Mouse (Mus musculus) neural tube, embryonic 14.5 days (tissue): ENCODE measurements around the gene Stk38. TPM values are rescaled to one million over a fixed set of nuclear protein-coding genes. Genes with fewer than 3 reads are reported as not detected.

Source experiments
- ATAC-seq: fragments of 200-750 bp; cut with Nextera tagmentation; 2 replicates; pipeline ENCODE4 v1.8.0; 2017; ENCODE audit warnings: low read depth, mild to moderate bottlenecking, moderate TSS enrichment, moderate library complexity
- H3K27ac ChIP-seq: fragments of 300-500 bp; sonication (generic); 2 replicates; pipeline ENCODE4 v1.5.1; 2014; ENCODE audit warnings: low read depth, mild to moderate bottlenecking, control low read depth, low read length, moderate library complexity, mixed read lengths
- H3K27me3 ChIP-seq: fragments of 300-500 bp; sonication (generic); 2 replicates; pipeline ENCODE4 v1.6.1; 2014; ENCODE audit warnings: low read length; ENCODE audit not compliant: control insufficient read depth, insufficient read depth
- H3K36me3 ChIP-seq: fragments of 300-500 bp; sonication (generic); 2 replicates; pipeline ENCODE4 v1.6.1; 2014; ENCODE audit warnings: low read length, mixed read lengths; ENCODE audit not compliant: control insufficient read depth, insufficient read depth
- H3K4me1 ChIP-seq: fragments of 300-500 bp; sonication (generic); 2 replicates; pipeline ENCODE4 v1.6.1; 2014; ENCODE audit warnings: low read length; ENCODE audit not compliant: control insufficient read depth, insufficient read depth
- H3K4me2 ChIP-seq: fragments of 300-500 bp; sonication (generic); 2 replicates; pipeline ENCODE4 v1.6.1; 2014; ENCODE audit warnings: mild to moderate bottlenecking, low read depth, low read length, control low read depth
- H3K4me3 ChIP-seq: fragments of 300-500 bp; sonication (generic); 2 replicates; pipeline ENCODE4 v1.5.1; 2014; ENCODE audit warnings: low read depth, low read length, control low read depth, mixed read lengths
- H3K9ac ChIP-seq: fragments of 300-500 bp; sonication (generic); replicated peaks from 2 replicates; pipeline ENCODE4 v1.6.1; 2014; ENCODE audit warnings: low read depth, mild to moderate bottlenecking, control low read depth, low read length, mixed read lengths
- H3K9me3 ChIP-seq: fragments of 300-500 bp; sonication (generic); 2 replicates; pipeline ENCODE4 v1.6.1; 2016; ENCODE audit warnings: low read length; ENCODE audit not compliant: control insufficient read depth
- WGBS: fragments of 180-500 bp; shearing (Covaris S2); extraction: QIAGEN DNeasy Blood & Tissue Kit; methylation state at CpG from one replicate; pipeline ENCODE4 v1.1.7; 2014; 5-methylcytosine and 5-hydroxymethylcytosine counted together
- polyA plus RNA-seq: library from polyadenylated mRNA; unstranded; fragments of >200 nt; fragmentation: Nextera tagmentation; extraction: Ambion mirVana; gene quantifications from 2 replicates; pipeline ENCODE4 v1.2.1, GENCODE M21; 2014

Stk38 gene
- polyA plus RNA-seq, 1 experiment from 2014 or later = 82.4 TPM

- no peak overlapping the region for H3K9ac ChIP-seq
- no peaks in the 10 kb centered on the region for H3K36me3 ChIP-seq
- no peaks in the 10 kb centered on the region for H3K9me3 ChIP-seq
- WGBS = 76% methylated on average over 7 of the region's 7 CpGs
- H3K4me3 ChIP-seq = no peak overlapping the region
- H3K27ac ChIP-seq = no peak overlapping the region
- no peak for ATAC-seq
- no peaks in the 10 kb centered on the region for H3K4me1 ChIP-seq
- no peaks in the 10 kb centered on the region for H3K27me3 ChIP-seq
- H3K4me2 ChIP-seq = no peak overlapping the region
These were observed 11.6 kb upstream of the Stk38 start for GRCm38 (mm10) chr17:29019391-29019790.

DNA sequence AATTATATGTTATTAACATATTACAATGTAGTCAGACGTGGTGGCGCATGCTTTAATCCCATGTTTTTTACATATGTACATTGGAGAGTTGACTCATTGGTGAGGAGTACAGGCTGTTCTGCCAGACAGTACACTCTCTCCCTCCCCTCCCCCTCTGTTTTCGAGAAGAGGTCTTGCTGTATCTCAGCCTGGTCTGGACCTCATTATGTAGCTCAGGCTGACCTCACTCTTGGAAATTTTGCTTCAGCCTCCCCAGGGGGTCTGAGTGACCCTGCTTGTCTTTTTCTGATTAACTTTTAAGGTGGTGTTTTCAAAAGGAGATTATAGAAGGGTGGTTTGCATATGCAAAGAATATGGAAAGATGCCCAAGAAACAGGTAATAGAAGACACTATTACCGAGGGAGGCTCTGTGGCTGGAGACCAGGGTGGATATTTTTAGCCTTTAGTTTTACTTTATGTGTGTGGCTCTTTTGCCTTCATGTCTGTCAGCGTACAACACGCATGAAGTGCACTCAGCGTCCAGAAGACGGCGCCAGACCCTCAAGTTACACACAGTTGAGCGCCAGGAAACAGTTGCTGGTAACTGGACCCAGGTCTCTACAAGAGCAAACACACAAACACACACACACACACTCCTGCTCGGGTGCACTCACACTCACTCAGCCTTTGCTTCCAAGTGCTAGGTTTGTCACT lies 10.6 kb upstream of the Stk38 start:
- no peak for ATAC-seq
- no peak overlapping the region for H3K9ac ChIP-seq
- 58% methylated on average over 11 of the region's 11 CpGs for WGBS
- no peaks in the 10 kb centered on the region for H3K36me3 ChIP-seq
- no peak overlapping the region for H3K27ac ChIP-seq
- H3K4me3 ChIP-seq = no peak overlapping the region
- H3K9me3 ChIP-seq = no peaks in the 10 kb centered on the region
- H3K4me1 ChIP-seq = no peaks in the 10 kb centered on the region
- H3K4me2 ChIP-seq = no peak overlapping the region
- no peaks in the 10 kb centered on the region for H3K27me3 ChIP-seq

DNA sequence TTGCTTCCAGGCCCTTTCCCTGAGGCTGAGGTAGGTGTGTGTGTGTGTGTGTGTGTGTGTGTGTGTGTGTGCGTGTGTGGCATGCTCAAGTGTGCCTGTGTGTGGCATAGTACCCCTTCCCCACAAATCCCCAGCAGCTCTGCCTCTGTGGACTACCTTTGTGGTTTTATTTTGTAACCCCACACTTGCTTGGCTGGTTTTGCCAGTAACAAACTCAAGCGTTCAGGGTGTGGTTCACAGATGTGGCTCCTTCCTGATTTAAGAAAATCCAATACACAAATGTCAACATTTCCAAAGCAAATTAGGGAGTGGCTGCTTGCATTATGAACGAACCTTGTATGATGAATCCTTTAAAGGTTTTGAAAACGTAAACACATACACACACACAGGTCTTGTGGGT lies 8.9 kb upstream of the Stk38 start:
- no peak overlapping the region for H3K4me3 ChIP-seq
- H3K27me3 ChIP-seq = no peaks in the 10 kb centered on the region
- no peaks in the 10 kb centered on the region for H3K36me3 ChIP-seq
- H3K9ac ChIP-seq = no peak overlapping the region
- no peak overlapping the region for H3K4me2 ChIP-seq
- no peaks in the 10 kb centered on the region for H3K9me3 ChIP-seq
- WGBS = 93% methylated on average over 4 of the region's 4 CpGs
- H3K27ac ChIP-seq = no peak overlapping the region
- no peaks in the 10 kb centered on the region for H3K4me1 ChIP-seq
- ATAC-seq = no peak

DNA sequence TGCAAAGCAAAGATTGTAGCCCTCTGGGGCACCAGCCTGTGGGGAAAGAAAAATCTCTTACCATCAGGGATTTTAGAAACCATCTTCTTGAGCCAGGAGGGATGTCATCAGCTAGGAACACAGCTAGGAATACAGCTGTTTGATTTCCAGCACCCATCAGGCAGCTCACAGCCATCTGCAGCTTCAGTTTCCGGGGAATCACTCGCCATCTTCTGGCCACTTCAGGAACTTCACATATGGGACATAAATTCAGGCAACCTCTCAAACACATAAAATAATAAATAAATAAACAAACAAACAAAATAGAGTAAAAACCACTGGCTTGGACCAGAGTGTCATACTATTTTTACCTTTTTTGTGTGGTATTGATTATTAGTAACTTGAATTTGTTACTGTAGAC lies 7.8 kb upstream of the Stk38 start:
- 25% methylated on average over 2 of the region's 2 CpGs for WGBS
- H3K4me1 ChIP-seq = no peaks in the 10 kb centered on the region
- H3K36me3 ChIP-seq = no peaks in the 10 kb centered on the region
- ATAC-seq = no peak
- H3K27ac ChIP-seq = no peak overlapping the region
- no peaks in the 10 kb centered on the region for H3K9me3 ChIP-seq
- no peak overlapping the region for H3K4me2 ChIP-seq
- H3K9ac ChIP-seq = no peak overlapping the region
- no peak overlapping the region for H3K4me3 ChIP-seq
- H3K27me3 ChIP-seq = no peaks in the 10 kb centered on the region

GRCm38 (mm10) chr17:29014235-29014634 lies 6.4 kb upstream of the Stk38 start:
- Histone ChIP-seq H3K4me2 (no peak overlapping the region), H3K36me3 (no peaks in the 10 kb centered on the region), H3K27ac (no peak overlapping the region), H3K4me1 (no peaks in the 10 kb centered on the region), H3K9ac (no peak overlapping the region), H3K4me3 (no peak overlapping the region), H3K27me3 (no peaks in the 10 kb centered on the region), H3K9me3 (no peaks in the 10 kb centered on the region)
- no peak for ATAC-seq

DNA sequence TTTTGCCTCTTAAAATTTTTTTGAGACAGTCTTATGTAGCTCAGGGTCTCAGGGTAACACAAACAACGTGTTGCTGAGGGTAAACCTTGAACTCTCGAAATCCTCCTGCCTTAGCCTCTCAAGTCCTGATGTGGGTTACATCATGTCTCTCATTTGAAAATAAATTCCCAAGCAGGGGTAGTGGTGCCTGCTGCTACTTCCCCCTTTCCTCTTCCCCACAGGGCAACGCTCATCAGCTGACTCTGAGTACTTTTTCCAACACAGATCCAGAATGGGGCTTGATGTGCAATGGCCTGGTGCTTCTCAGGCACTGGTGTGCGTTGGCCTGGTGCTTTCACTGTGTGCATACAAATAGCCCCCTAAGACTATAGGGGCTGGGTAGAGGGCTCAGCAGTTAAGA lies 1.4 kb upstream of the Stk38 start:
- Histone ChIP-seq H3K27me3 (no peaks in the 10 kb centered on the region), H3K36me3 (no peaks in the 10 kb centered on the region), H3K9ac (no peak overlapping the region), H3K4me2 (no peak overlapping the region), H3K4me3 (no peak overlapping the region), H3K9me3 (no peaks in the 10 kb centered on the region), H3K4me1 (peaks cover 18% of the 10 kb centered on the region), H3K27ac (no peak overlapping the region)
- ATAC-seq = no peak
- 87% methylated on average over 4 of the region's 4 CpGs for WGBS

GRCm38 (mm10) chr17:29008326-29008650 lies 493 bp upstream of the Stk38 start:
- Histone ChIP-seq H3K27me3 (no peaks in the 10 kb centered on the region), H3K9me3 (no peaks in the 10 kb centered on the region), H3K27ac (peak overlapping the region; percentile 91; the same call in 1 of the 2 replicates), H3K9ac (0 out of 2 replicates have a peak overlapping the region, but pooled peaks have one; percentile 97), H3K4me3 (peak overlapping the region; percentile 95), H3K4me1 (peaks cover 18% of the 10 kb centered on the region), H3K36me3 (no peaks in the 10 kb centered on the region), H3K4me2 (peak overlapping the region; percentile 44)
- ATAC-seq = no peak
- 15% methylated on average over 8 of the region's 8 CpGs for WGBS

DNA sequence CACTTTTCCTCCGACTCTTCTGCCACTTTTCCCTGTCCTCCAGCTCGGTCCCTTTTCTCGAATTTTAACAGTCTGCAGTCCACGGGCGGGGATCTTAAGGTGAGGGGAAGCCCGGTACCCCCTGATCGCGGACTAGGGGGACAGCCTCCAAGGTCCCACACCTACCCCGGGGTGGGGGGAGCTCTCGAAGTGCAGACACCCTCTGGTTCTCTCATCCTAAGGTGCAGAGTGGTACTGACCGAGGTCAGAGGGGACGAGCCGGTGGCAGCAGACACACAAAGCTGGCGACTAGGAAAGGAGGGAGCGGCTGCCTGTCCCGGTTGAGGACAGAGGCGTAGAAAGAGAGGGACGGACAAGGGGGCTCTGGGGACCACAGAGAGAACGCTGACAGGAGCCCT lies 553 bp downstream of the Stk38 start:
- peak overlapping the region; percentile 86 for H3K4me2 ChIP-seq
- no peak; the same call in 1 of the 2 replicates for ATAC-seq
- no peaks in the 10 kb centered on the region for H3K36me3 ChIP-seq
- H3K9me3 ChIP-seq = no peaks in the 10 kb centered on the region
- H3K4me1 ChIP-seq = peaks cover 18% of the 10 kb centered on the region
- peak overlapping the region; percentile 91 for H3K27ac ChIP-seq
- WGBS = 2% methylated on average over 19 of the region's 19 CpGs
- peak overlapping the region; percentile 97 for H3K9ac ChIP-seq
- no peaks in the 10 kb centered on the region for H3K27me3 ChIP-seq
- H3K4me3 ChIP-seq = peak overlapping the region; percentile 95

GRCm38 (mm10) chr17:29006812-29007211 lies 983 bp downstream of the Stk38 start:
- H3K9ac ChIP-seq = peak overlapping the region; percentile 97
- 10% methylated on average over 7 of the region's 7 CpGs for whole genome bisulfite sequencing
- H3K27me3 ChIP-seq = no peaks in the 10 kb centered on the region
- H3K4me2 ChIP-seq = peak overlapping the region; percentile 86
- H3K4me3 ChIP-seq = peak overlapping the region; percentile 95
- peaks cover 18% of the 10 kb centered on the region for H3K4me1 ChIP-seq
- H3K27ac ChIP-seq = peak overlapping the region; percentile 91; the same call in 1 of the 2 replicates
- ATAC-seq = no peak
- H3K36me3 ChIP-seq = no peaks in the 10 kb centered on the region
- H3K9me3 ChIP-seq = no peaks in the 10 kb centered on the region
